Mouse (Mus musculus) MEL (cell line): ENCODE results near the gene Rsph6a. TPM values are rescaled to one million over a fixed set of nuclear protein-coding genes. Genes with fewer than 3 reads are reported as not detected.

Experiments used
- DNase-seq: peaks from one replicate; pipeline ENCODE4 v3.0.0; 2011; ENCODE audit warnings: low read depth, low spot score
- H3K27ac ChIP-seq: 2 replicates; pipeline ENCODE4 v1.5.1; 2012; ENCODE audit warnings: low read depth, mild to moderate bottlenecking, control low read depth, low read length, moderate library complexity; ENCODE audit not compliant: control insufficient read depth
- H3K27me3 ChIP-seq, 2 experiments: fragments of 150-350 bp in 1 of 2; sonication (generic) in 1 of 2; 2 replicates each; pipeline ENCODE4 v1.6.1; 2012; ENCODE audit warnings: low read length in 2 of 2, mild to moderate bottlenecking in 2 of 2, improper control_type of control experiment in 1 of 2, moderate library complexity in 1 of 2; ENCODE audit not compliant: insufficient read depth in 2 of 2, control insufficient read depth in 1 of 2
- H3K36me3 ChIP-seq, 2 experiments: 2 replicates each; pipeline ENCODE4 v1.6.1; 2012 to 2014; ENCODE audit warnings: low read length in 2 of 2, improper control_type of control experiment in 1 of 2, inconsistent platforms in 1 of 2, mild to moderate bottlenecking in 1 of 2; ENCODE audit not compliant: insufficient read depth in 2 of 2, control insufficient read depth in 1 of 2
- H3K4me1 ChIP-seq, 2 experiments: fragments of 150-350 bp in 1 of 2; sonication (generic) in 1 of 2; 2 replicates each; pipeline ENCODE4 v1.6.1; 2012; ENCODE audit warnings: low read length in 2 of 2, improper control_type of control experiment in 1 of 2, mild to moderate bottlenecking in 1 of 2; ENCODE audit not compliant: insufficient read depth in 2 of 2, control insufficient read depth in 1 of 2
- H3K4me3 ChIP-seq, 2 experiments: fragments of 150-350 bp in 1 of 2; sonication (generic) in 1 of 2; 2 replicates each; pipeline ENCODE4 v1.5.1; 2012; ENCODE audit warnings: low read depth in 2 of 2, low read length in 2 of 2, mild to moderate bottlenecking in 2 of 2, moderate library complexity in 2 of 2, control low read depth in 1 of 2, improper control_type of control experiment in 1 of 2; ENCODE audit not compliant: control insufficient read depth in 1 of 2, insufficient read depth in 1 of 2
- H3K79me2 ChIP-seq: 2 replicates; pipeline ENCODE4 v1.6.1; 2012; ENCODE audit warnings: mild to moderate bottlenecking, low read length, moderate library complexity; ENCODE audit not compliant: control insufficient read depth, poor library complexity, insufficient read depth
- H3K9ac ChIP-seq: 2 replicates; pipeline ENCODE4 v1.6.1; 2012; ENCODE audit warnings: low read depth, mild to moderate bottlenecking, control low read depth, low read length, moderate library complexity; ENCODE audit not compliant: control insufficient read depth, poor library complexity, severe bottlenecking
- H3K9me3 ChIP-seq: fragments of 150-350 bp; sonication (generic); replicated peaks from 2 replicates; pipeline ENCODE4 v1.6.1; 2012; ENCODE audit warnings: mild to moderate bottlenecking, low read length, improper control_type of control experiment, moderate library complexity; ENCODE audit not compliant: insufficient read depth
- BHLHE40 ChIP-seq: IDR thresholded peaks from 2 replicates; pipeline ENCODE4 v1.6.1; 2012; ENCODE audit warnings: low read depth, mild to moderate bottlenecking, inconsistent platforms, low read length, improper control_type of control experiment, borderline replicate concordance
- EP300 ChIP-seq, 2 experiments: IDR thresholded peaks; 2 replicates each; pipeline ENCODE4 v1.6.1; 2011; ENCODE audit warnings: improper control_type of control experiment in 2 of 2, low read length in 2 of 2, low read depth in 1 of 2, mild to moderate bottlenecking in 1 of 2
- GATA1 ChIP-seq: IDR thresholded peaks from 2 replicates; pipeline ENCODE4 v1.6.1; 2011; ENCODE audit warnings: low read depth, low read length, improper control_type of control experiment
- HCFC1 ChIP-seq: IDR thresholded peaks from 2 replicates; pipeline ENCODE4 v1.6.1; 2012; ENCODE audit warnings: low read depth, mild to moderate bottlenecking, inconsistent platforms, low read length, improper control_type of control experiment, moderate library complexity
- JUND ChIP-seq: IDR thresholded peaks from 2 replicates; pipeline ENCODE4 v1.6.1; 2011; ENCODE audit warnings: low read depth, mild to moderate bottlenecking, improper control_type of control experiment, low read length
- MAFK ChIP-seq: IDR thresholded peaks from 2 replicates; pipeline ENCODE4 v1.6.1; 2011; ENCODE audit warnings: low read depth, mild to moderate bottlenecking, low read length, improper control_type of control experiment, borderline replicate concordance
- NRF1 ChIP-seq: IDR thresholded peaks from 2 replicates; pipeline ENCODE4 v1.6.1; 2014; ENCODE audit warnings: low read depth, mild to moderate bottlenecking, inconsistent platforms, low read length, improper control_type of control experiment, moderate library complexity; ENCODE audit not compliant: poor library complexity, insufficient read depth, severe bottlenecking
- POLR2AphosphoS5 ChIP-seq: IDR thresholded peaks from 2 replicates; pipeline ENCODE4 v1.6.1; 2012; ENCODE audit warnings: low read depth, borderline replicate concordance, mild to moderate bottlenecking, inconsistent platforms, low read length, moderate library complexity, mixed read lengths
- RCOR1 ChIP-seq: IDR thresholded peaks from 2 replicates; pipeline ENCODE4 v1.6.1; 2012; ENCODE audit warnings: low read depth, mild to moderate bottlenecking, inconsistent platforms, low read length, improper control_type of control experiment
- SIN3A ChIP-seq: IDR thresholded peaks from 2 replicates; pipeline ENCODE4 v1.6.1; 2012; ENCODE audit warnings: low read length, improper control_type of control experiment, inconsistent platforms
- TAL1 ChIP-seq: IDR thresholded peaks from 2 replicates; pipeline ENCODE4 v1.6.1; 2012; ENCODE audit warnings: mild to moderate bottlenecking, inconsistent platforms, low read length, moderate library complexity, mixed read lengths
- TBP ChIP-seq: IDR thresholded peaks from 2 replicates; pipeline ENCODE4 v1.8.0; 2011; ENCODE audit warnings: low read depth, low read length, improper control_type of control experiment
- TCF12 ChIP-seq: IDR thresholded peaks from 2 replicates; pipeline ENCODE4 v1.6.1; 2014; ENCODE audit warnings: low read depth, mild to moderate bottlenecking, inconsistent platforms, low read length, improper control_type of control experiment, moderate library complexity
- UBTF ChIP-seq: IDR thresholded peaks from 2 replicates; pipeline ENCODE4 v1.6.1; 2012; ENCODE audit warnings: low read depth, mild to moderate bottlenecking, inconsistent platforms, low read length, improper control_type of control experiment, moderate library complexity, borderline replicate concordance; ENCODE audit not compliant: insufficient read depth
- USF1 ChIP-seq: IDR thresholded peaks from 2 replicates; pipeline ENCODE4 v1.6.1; 2014; ENCODE audit warnings: low read depth, mild to moderate bottlenecking, inconsistent platforms, low read length, improper control_type of control experiment, moderate library complexity
- USF2 ChIP-seq, 2 experiments: IDR thresholded peaks; 2 replicates each; pipeline ENCODE4 v1.6.1; 2011 to 2012; ENCODE audit warnings: improper control_type of control experiment in 2 of 2, low read length in 2 of 2, borderline replicate concordance in 1 of 2, inconsistent platforms in 1 of 2, low read depth in 1 of 2, mild to moderate bottlenecking in 1 of 2; ENCODE audit not compliant: insufficient read depth in 1 of 2
- ZC3H11A ChIP-seq: IDR thresholded peaks from 2 replicates; pipeline ENCODE4 v1.6.1; 2012; ENCODE audit warnings: low read depth, mild to moderate bottlenecking, inconsistent platforms, low read length, improper control_type of control experiment
- ZNF384 ChIP-seq: IDR thresholded peaks from 2 replicates; pipeline ENCODE4 v1.6.1; 2012; ENCODE audit warnings: low read depth, mild to moderate bottlenecking, inconsistent platforms, low read length, improper control_type of control experiment
- polyA plus RNA-seq, 2 experiments: library from polyadenylated mRNA; stranded (reverse) in 1 of 2; unstranded in 1 of 2; fragments of >175 nt in 1 of 2; fragments of >200 nt in 1 of 2; gene quantifications; 2 replicates each; pipeline versions ENCODE4 v1.2.1 to v1.2.4; 2012; ENCODE audit warnings: low replicate concordance in 2 of 2, low read depth in 1 of 2; ENCODE audit not compliant: insufficient read length in 2 of 2, insufficient read depth in 1 of 2, missing spikeins in 1 of 2
- total RNA-seq: library from RNA; depleted of rRNA; stranded (reverse); fragments of 300-350 nt; gene quantifications from 2 replicates; pipeline ENCODE4 v1.2.3, GENCODE M21; 2012

The Rsph6a gene
- total and polyA plus RNA-seq, 3 experiments: 0.04 to 0.23 TPM; not detected in 1

DNA sequence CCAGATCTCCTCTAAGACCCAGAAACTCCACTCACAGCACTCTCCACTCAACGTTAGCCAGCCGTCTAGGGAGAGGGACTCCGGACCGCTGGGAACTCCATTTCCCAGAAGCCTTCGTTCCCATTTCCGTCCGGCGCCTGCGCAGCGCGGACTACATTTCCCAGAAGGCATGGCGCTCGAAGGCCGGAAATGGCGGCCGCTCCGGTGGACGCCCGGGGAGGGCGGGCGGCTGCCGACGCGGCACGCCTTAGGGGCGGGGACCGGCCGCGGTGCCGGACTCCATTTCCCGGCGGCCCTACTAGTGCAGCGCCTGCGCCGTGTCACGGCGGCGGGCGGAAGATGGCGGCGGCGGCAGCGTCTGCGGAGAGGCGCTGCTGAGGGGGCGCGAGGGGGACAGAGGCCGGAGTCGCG lies 30.4 kb upstream of the Rsph6a start, which contains the start of gene Sympk (continued):
- peak; percentile 87; the same call in 1 of the 2 replicates for TF ChIP-seq NRF1
- no peak for TF ChIP-seq TBP

DNA sequence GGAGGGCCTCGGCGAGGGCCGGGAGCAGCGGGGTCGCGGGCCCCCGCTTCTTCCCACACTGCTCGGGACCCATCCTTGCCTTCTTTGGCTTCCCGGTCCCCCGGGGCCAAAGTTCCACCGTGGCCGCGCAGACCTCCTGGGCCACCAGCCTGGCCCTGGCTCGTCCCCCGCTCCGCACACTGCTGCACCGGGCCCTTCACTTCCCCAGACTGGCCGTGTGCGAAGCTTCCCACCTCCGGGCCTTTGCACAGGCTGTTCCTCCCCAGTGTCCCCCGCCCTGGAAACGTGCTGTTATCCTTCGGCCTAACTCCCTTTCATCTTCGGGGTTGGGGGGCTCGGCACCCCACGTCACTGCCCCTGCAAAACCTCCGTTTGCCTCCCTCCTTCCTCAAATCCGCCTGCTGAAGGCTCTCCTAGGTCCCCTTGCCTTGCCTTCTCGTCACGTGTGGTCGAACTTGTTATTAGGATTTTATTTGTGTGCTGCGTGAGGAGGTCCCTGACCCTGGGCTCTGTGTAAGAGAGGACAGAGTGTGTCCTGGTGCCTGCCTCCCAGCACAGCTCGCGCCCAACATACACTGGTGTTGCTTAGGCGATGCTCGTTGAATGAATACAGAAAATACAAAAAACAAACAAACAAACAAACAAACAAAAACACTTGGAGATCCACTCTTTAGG lies 29.8 kb upstream of the Rsph6a start:
- Histone ChIP-seq H3K4me1 (peaks cover 9 to 19% of the 10 kb centered on the region in 2 experiments), H3K27me3 (peaks cover 0 to 5% of the 10 kb centered on the region in 2 experiments; a peak in 2 of 4 replicates), H3K4me3 (peak overlapping the region; percentile 81 to 93), H3K36me3 (peaks cover 2 to 22% of the 10 kb centered on the region in 2 experiments; a peak in 2 of 4 replicates)
- peak; percentile 58 for DNase-seq
- TF ChIP-seq USF1 (peak; percentile 44; the same call in 1 of the 2 replicates), HCFC1 (peak; percentile 44; the same call in 1 of the 2 replicates), GATA1 (no peak), MAFK (no peak), UBTF (no peak), TCF12 (no peak), NRF1 (no peak), BHLHE40 (peak; percentile 16; the same call in 1 of the 2 replicates), SIN3A (peak; percentile 58), ZC3H11A (no peak), TAL1 (no peak), POLR2AphosphoS5 (no peak)
- TF ChIP-seq, all 39 proteins: peak for 4
- 0 out of 2 replicates have a peak overlapping the region, but pooled peaks have one; percentile 27 for H3K27ac ChIP-seq
- peaks cover 22% of the 10 kb centered on the region for H3K79me2 ChIP-seq
- H3K9me3 ChIP-seq: no peaks in the 10 kb centered on the region
- peak overlapping the region; percentile 96 for H3K9ac ChIP-seq

DNA sequence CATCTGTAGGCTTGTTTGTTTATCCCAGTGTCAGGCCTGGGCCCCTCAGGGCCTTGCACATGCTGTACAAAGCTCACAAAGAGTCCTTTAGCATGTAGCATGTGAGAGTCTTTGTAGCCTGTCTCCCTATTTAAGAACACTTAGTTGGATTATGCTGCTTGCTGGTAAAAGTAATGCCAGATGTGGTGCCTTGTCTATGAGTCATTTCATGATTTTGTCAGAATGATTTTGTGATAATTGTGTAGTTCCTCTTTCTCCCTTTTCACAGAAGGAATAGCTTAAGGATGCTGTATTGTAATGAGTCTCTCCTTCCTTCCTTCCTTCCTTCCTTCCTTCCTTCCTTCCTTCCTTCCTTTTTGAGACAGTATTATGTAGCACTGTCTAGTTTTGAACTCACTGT lies 26.4 kb upstream of the Rsph6a start:
- peaks cover 8 to 22% of the 10 kb centered on the region in 2 experiments for H3K36me3 ChIP-seq

More for the DNA sequence above, 26.4 kb upstream of the Rsph6a start:
- peak; percentile 79 for DNase-seq
- no peaks in the 10 kb centered on the region; a peak in 1 of 4 replicates for H3K27me3 ChIP-seq
- H3K4me1 ChIP-seq: peaks cover 9 to 19% of the 10 kb centered on the region in 2 experiments
- no peak overlapping the region for H3K4me3 ChIP-seq
- H3K79me2 ChIP-seq: peaks cover 22% of the 10 kb centered on the region
- peak; percentile 10 to 81; a peak in 3 of 4 replicates for TF ChIP-seq EP300 (IDR thresholded peaks at IDR 0.05; ENCODE audit: low read depth in 1 of 2, low read length in 2 of 2)
- 0 out of 2 replicates have a peak, but pooled peaks have one; percentile 45 for TF ChIP-seq RCOR1
- no peak for TF ChIP-seq USF2 (IDR thresholded peaks at IDR 0.05; ENCODE audit: borderline replicate concordance in 1 of 2, insufficient read depth in 1 of 2, low read depth in 1 of 2, low read length in 2 of 2)
- TF ChIP-seq TCF12: 0 out of 2 replicates have a peak, but pooled peaks have one; percentile 9
- TF ChIP-seq HCFC1: no peak
- TF ChIP-seq BHLHE40: no peak
- TF ChIP-seq GATA1: peak; percentile 60
- 0 out of 2 replicates have a peak, but pooled peaks have one; percentile 33 for TF ChIP-seq ZNF384
- peak; percentile 63; the same call in 1 of the 2 replicates for TF ChIP-seq JUND
- TF ChIP-seq TBP: no peak
- TF ChIP-seq, all 39 proteins: peak for 6
- H3K27ac ChIP-seq: no peak overlapping the region
- H3K9me3 ChIP-seq: no peaks in the 10 kb centered on the region
- no peak overlapping the region for H3K9ac ChIP-seq
